Mouse (Mus musculus): ENCODE measurements around the gene Cabp7. TPM values are rescaled to one million over a fixed set of nuclear protein-coding genes. Genes with fewer than 3 reads are reported as not detected.

Gene Cabp7
- polyA plus RNA-seq, 1 experiment from 2014 or later: 0.16 TPM

DNA sequence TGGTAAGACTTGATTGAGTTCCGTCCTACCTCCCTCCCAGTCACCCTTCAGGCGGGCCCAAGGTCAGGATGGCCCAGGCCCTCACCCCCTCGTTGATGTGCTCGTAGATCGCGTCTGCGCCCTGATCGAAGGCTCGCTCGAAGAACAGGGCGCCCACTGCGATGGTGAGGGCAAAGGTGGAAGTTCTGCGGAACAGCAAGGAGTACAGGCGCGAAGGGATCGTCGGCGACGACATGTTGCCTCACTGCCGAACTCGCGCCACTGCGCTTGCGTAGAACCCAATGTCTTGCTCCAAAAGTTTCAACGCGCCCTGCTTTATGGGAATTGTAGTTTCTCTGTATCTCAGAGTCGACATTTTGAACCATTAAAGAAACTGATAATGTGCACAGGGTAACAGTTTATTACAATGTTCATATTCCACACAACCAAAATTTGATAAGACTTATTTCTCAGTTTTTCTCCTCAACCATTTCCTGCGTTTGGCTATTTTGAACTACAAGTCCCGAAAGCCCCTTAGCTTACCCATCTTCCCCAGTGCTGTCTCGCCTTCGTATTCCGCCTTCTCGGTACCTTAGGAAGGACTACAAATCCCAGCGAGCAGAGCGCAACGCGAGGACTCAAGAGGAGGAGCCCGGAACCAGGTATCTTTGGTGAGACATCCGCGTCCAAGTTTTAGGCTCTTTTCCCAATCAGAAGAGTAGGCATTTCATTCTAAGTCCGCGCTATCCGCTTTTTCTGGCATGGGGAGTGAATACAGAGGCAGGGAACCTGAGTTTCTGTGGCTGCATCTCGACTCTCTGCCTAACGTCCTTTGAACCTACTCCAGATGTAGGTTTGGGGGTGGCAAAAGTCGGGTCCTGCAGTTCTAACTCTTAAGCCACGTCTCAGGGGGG is 42.3 kb downstream of the Cabp7 start, which contains the start of the genes Uqcr10 and Zmat5:
Uqcr10 (minus strand) TSS at position 271 of the 893 bp plus-strand sequence.
Zmat5 (plus strand) TSS at position 607 of the 893 bp plus-strand sequence.
- DNase-seq (ENCODE audit: low spot score): peak; percentile 95

DNA sequence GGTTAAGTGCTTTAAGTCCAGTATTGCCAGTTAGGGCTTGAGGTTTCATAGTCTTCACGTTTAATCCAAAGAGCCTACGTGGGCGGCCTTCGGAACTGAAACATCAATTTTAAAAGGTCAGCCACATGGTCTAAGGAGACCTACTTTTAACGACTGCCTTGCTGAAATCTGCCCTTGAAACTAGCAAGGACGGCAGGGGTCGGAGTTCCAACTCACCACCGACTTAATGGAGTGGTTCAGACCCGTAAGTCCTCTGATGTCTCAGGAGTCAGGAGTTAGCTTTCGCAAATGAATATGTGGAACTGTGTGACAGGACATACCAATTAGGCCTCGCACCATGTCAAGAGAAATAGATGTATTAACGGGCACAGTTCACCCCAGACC is 42.9 kb downstream of the Cabp7 start:
- DNase-seq (ENCODE audit: low spot score): no peak

DNA sequence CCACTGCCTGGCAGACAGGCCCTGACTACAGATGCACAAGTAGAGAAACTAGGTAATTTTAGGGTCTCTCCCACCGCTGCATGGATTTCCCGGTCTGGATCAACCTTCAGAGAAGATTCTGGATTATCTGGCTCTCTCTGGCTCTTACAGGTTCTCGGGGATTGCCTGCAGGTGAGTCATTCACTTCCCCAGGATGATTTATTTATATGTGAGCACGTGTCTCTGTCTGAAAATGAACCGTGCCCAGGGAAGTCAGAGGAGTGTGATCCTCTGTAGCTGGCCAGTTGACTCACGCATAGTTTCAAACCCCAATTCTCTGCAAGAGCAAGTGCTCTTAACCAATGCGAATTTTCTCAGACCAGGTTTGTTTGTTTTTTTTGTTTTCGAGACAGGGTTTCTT is 45.9 kb downstream of the Cabp7 start:
- DNase-seq (ENCODE audit: low spot score): no peak

DNA sequence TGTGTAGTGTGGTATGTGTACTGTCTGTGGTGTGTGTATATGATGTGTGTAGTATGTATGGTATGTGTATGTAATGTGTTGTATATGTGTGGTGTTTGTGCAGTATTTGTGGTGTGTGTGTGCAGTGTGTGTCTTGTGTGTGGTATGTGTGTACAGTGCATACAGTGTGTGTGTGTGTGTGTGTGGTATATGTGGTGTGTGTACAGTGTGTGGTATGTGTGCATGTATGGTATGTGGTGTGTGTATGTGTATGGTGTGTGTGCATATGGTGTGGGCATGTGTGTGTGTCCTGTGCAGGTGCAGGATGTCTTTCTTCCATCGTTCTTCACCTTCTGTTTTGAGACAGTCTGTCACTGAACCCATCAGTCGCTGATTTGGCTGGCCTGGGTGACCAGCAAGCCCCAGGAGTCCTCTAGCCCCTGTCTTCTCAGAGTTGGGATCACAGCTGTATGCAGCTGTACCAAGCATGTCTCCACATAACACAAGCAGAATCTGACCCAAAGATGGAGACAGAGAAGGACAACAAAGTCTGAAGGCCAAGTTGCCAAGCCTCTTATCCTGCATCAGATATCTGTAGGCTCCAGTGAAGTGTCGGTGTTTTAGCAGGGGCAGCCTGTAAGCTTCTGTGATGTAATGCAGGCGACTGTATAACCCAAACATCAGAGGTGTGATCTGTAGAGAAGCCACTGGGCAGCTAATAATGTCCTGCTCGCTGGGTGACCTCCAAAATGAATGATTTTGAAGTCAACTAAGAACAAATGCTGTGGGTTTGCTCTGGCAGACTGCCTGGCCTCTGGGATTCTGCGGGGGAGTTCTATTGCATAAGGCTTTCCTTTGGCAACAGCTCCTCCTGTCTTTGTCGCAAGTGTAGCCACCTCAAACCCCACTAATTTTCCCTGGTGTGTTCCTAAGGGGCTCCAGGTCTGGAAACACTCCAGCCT is 49.3 kb downstream of the Cabp7 start:
- DNase-seq (ENCODE audit: low spot score): no peak

DNA sequence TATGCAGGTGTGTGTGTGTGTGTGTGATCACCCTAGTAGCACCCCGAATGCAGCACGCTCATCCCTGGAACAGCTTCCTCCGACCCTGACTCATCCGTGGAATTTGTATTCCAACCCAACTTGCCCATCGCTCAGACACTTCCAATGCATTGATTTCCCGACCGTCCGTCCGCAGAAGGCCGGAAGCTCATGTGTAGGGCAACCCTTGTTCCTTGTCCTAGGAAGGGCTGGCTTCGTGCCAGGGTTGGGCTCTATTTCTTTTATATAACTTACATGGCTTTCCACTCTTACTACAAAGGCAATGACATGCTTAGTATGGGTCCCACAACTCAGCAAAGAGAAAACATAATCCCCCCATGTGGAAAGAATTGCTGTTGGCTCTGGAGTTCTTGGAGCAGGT is 54.4 kb downstream of the Cabp7 start:
- no peak for DNase-seq (ENCODE audit: low spot score)

DNA sequence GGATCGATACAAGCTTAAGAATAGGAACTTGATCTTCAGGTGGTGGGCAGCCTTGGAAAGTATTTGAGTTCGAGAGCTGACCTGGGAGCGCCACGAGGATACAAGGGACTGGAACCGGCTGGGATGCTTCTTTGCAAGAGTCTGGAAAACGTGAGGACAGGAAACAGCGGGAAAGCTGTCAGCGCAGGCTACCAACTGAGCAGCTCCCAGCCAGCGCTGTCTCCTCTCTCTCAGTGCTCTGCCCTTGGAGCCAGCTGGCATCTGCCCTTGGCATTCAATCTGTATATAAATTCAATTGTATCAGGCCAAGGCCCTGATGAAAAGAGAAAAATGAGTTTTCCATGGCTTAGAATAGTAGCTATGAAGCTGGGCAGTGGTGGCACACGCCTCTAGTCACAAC is 55.4 kb downstream of the Cabp7 start:
- no peak for DNase-seq (ENCODE audit: low spot score)

DNA sequence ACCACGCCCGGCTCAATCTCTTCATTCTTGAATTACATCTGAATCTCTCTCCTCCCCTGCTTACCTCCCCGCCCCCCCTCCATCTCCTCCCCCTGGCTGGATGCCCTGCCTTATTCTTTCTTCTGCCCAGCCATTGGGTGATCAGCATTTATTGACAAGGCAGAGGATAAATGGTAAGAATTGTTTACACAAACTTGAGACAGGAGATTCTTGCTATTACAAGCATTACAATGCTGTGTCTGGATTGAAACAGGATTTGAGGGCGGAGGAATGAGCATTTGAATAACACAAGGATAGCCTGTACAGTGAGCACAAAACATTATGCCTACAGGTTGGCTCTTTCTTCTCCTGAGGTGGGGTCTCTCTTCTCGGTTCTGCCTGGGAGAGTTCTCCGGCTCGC is 56.2 kb downstream of the Cabp7 start:
- no peak for DNase-seq (ENCODE audit: low spot score)

DNA sequence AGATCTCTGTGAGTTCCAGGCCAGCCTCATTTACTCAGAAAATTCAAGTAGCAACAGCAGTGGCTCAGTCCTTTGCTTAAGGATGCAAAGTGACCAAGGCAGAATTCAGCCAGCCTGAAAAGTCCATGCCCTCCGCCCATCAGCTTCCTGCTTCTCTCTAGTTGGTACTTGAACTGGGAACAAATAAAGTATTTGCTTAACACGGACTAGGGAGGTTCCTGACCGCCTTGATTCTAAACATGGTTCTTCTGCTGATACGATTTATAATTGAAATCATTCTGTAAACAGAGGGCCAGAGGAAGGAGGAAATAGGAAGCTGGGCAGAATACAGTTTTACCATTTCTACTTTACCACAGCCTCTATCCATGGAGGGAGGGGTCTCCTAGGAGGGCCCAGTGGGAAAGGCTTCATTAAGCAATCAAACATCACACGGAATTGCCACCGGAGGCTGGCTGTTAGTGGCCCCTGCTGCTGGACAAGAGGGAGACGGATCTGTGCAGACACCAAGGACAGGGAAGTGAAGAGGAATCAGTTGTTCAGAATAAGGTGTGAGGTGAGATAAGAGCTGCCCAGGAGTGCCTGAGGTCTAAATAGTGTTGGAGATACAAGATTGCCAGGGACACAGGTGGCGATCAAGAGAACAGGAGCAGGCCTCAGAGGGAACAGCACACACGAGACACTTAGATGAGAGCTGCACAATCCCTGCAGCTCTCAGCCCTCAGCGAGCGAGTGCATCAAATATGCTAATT is 57.8 kb downstream of the Cabp7 start:
- DNase-seq (ENCODE audit: low spot score): no peak

DNA sequence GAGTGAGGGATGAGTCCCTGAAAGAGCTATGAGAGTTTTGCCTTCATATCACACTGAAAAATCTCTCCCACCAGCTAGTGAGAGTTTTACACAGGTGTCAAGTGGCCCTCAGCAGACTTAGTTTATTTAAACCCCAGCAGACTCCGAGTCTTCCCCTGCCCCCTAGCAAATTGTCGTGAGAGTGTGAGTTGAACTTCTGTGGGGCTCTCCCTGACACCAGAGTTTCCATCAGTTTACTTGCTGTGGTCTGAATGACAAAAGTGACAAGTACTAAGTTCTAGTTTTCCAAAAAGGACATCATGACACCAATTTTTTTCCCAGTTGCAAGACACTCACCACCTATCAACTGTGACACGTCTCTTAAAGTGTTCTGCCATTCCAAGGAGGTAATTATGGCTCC is 58.7 kb downstream of the Cabp7 start:
- DNase-seq (ENCODE audit: low spot score): no peak

DNA sequence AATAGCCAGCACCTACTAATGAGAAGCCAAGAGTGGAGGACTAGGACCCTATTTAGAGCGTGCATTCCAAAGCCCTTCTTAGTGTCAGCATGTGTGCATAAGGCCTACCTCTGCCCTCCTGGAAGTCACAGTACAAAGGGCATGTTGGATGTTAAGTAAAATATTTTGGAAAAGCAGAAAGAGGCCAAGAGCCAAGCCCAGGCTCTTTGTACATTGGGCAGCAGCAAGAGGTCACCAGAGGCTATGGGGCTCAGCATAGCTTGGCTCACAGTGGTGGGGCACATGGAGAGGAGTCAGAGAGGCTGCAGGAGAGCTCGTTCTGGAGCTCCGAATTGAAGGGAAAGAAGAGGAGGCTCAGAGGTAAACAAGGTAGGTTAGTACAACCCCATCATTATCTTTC is 59.6 kb downstream of the Cabp7 start:
- DNase-seq (ENCODE audit: low spot score): no peak

Other genes starting within 250 kb of the Cabp7 start
- 23.4 and 23.6 TPM in 2 replicates for gene Mtmr3, start 151.9 kb downstream of the Cabp7 start, polyA plus RNA-seq (2015; fragmentation: Nextera tagmentation; extraction: Ambion mirVana)
- not detected in 2 replicates for gene Gm11032, start 126.7 kb downstream of the Cabp7 start, polyA plus RNA-seq (2015; fragmentation: Nextera tagmentation; extraction: Ambion mirVana)
- 27.3 and 27.4 TPM in 2 replicates for gene Ascc2, start 109.0 kb downstream of the Cabp7 start, polyA plus RNA-seq (2015; fragmentation: Nextera tagmentation; extraction: Ambion mirVana)
- gene Uqcr10, start 42.4 kb downstream of the Cabp7 start, polyA plus RNA-seq (2015; fragmentation: Nextera tagmentation; extraction: Ambion mirVana): 1,084 and 1,132 TPM in 2 replicates
- gene Zmat5, start 42.1 kb downstream of the Cabp7 start, polyA plus RNA-seq (2015; fragmentation: Nextera tagmentation; extraction: Ambion mirVana): 91.0 and 95.8 TPM in 2 replicates
- gene Nf2, start 102.8 kb upstream of the Cabp7 start, polyA plus RNA-seq (2015; fragmentation: Nextera tagmentation; extraction: Ambion mirVana): 25.5 and 28.3 TPM in 2 replicates
- 46.8 and 50.8 TPM in 2 replicates for gene Nipsnap1, start 127.2 kb upstream of the Cabp7 start, polyA plus RNA-seq (2015; fragmentation: Nextera tagmentation; extraction: Ambion mirVana)
- gene Thoc5, start 148.5 kb upstream of the Cabp7 start, polyA plus RNA-seq (2015; fragmentation: Nextera tagmentation; extraction: Ambion mirVana): 35.4 and 37.7 TPM in 2 replicates
- gene Nefh, start 201.3 kb upstream of the Cabp7 start, polyA plus RNA-seq (2015; fragmentation: Nextera tagmentation; extraction: Ambion mirVana): 3.1 and 3.9 TPM in 2 replicates
- 56.7 and 59.0 TPM in 2 replicates for gene Ap1b1, start 240.0 kb upstream of the Cabp7 start, polyA plus RNA-seq (2015; fragmentation: Nextera tagmentation; extraction: Ambion mirVana)

All from thymus, postnatal 0 days (tissue).